Mouse (Mus musculus) thymus, postnatal 36 days (tissue): ENCODE measurements around the gene Krtap14.

ENCODE experiments used
- DNase-seq, 2 experiments: peaks; one replicate each; pipeline ENCODE4 v3.0.0; 2022; ENCODE audit warnings: mixed read lengths in 2 of 2

Krtap14 gene

DNA sequence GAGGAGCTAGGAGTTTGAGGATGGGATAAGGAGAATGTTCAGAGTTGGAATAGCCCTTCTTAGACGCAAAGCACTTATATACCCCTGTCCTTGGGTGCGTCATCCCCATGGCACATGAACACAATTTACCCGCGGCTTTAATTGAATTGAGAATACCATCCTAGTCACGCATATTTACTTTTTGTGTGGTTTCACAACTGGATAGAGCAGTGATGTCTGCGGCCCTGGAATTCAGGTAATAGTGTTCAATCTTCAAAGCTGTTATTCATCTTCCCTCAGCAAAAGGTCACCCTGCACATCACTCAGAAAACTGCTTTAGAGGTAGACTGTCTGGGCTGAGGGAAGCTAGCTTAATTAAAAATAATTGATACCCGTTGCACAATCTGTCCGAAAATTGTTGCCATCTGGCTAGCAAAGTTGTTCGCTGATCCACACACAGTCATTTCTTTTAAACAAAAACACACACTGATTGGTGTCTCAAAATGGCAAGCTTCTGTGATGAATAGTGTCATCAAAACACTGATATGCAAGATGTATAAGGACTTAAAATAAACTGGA lies at the start of gene Krtap14:
TSS of gene Krtap14 (minus strand) at position 51 of the 558 bp plus-strand sequence.
- no peak for DNase-seq

DNA sequence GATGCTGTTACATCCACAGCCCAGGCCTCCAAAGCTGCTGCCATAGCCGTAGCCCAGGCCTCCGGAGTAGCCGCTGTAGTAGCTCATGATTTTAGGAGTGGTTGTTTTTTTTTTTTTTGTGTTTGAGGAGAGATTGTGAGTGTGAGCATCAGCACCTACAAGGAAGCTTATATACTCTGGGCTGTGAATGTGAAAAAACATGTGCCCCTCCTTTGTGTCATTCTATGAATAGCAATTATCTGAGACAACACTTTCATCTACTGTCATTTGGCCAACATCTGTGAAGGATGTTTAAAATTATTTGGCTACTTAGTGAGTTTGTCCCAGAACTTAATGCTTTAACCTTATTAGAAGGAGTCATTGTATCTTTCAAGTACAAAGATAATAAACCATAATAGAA lies 48.2 kb upstream of the Krtap14 start, which contains the start of gene Krtap19-2:
TSS of gene Krtap19-2 (minus strand) at position 101 of the 400 bp plus-strand sequence.
- no peak for DNase-seq

DNA sequence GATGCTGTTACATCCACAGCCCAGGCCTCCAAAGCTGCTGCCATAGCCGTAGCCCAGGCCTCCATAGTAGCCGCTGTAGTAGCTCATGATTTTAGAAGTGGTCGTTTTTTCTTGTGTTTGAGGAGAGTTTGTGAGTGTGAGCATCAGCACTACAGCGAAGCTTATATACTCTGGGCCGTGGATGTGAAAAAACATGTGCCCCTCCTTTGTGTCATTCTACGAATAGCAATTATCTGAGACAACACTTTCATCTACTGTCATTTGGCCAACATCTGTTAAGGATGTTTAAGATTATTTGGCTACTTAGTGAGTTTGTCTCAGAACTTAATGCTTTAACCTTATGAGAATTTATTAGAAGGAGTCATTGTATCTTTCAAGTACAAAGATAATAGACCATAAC lies 43.4 kb upstream of the Krtap14 start, which contains the start of gene Krtap19-1:
TSS of gene Krtap19-1 (minus strand) at position 101 of the 400 bp plus-strand sequence.
- DNase-seq, result no peak

DNA sequence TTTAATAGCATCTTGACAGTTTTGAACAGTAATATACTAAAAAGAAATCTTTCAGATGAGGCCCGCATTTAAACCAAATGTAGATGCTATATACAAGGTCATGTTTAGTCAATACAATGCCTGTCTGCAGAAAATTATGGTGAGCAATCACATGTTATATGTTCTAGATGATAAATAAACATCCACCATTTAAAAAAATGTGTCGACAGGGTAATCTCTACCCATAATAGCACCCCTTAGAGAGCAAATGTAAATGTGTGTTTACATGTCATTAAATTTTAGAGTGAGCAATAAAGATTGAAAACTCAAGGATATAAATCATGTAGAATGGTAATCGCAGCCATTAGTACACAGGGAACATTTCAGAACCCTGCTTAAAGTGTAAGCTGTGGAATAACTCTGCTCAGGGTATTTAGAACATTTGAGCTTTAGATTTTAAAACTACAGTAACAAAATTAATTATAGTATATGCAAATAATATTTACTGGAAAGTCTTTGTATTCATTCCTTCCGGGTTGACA lies 39.0 kb upstream of the Krtap14 start:
- no peak for DNase-seq

DNA sequence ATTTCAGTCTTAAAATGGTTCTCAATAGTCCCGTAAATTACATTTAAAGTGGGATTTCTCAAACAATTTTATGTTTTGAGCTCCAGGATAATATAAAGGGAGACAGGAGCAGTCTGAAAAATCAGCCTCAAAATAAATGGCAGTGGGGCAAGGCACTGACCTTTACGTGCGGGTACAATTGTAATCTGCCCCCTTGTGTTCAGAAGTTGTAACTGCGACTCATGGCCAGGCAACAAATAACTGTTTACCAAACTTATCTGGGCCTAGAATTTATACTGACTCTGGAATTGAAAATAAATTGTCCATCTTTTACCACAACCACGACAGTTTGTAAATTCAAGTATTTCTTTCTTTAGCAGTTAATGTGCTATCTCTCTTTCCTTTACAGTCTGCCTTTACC lies 25.5 kb upstream of the Krtap14 start:
- no peak for DNase-seq

DNA sequence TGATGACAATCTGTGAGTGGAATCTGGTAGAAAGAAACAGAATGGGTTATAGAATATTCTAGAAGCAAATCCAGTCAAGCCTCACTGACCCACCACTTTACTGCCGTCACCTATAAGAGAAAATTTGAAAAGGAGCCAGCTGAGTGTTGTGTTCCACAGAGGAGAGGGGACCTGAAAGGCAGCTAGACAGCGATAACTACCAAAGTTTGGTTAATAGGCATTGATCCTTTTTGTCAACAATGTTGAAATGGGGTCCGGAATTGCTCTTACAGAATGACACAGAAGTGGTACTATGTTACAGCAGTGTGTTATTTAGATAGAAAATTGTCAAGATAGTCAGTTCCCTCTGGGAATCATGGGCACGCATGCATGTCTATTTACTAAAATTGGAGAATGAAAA lies 22.6 kb upstream of the Krtap14 start:
- DNase-seq, result no peak

DNA sequence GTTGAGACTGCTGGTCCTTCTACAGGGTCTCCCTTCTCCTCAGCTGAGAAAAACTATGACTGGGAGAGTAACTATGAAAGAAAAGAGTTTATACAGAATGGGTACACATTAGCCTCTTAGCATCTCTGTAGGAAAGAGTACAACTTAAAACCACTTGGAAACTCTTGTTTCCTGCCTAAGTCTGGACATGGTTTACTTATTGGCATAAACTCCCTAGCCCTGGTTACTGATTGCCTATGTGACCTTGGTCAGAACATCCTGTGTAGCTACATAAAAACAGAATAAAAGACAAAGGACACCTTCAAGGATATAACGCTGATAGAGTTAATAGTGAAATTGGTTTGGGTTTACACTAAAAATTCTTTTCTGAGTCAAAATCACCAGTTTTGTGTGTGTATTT lies 21.4 kb upstream of the Krtap14 start:
- no peak for DNase-seq

DNA sequence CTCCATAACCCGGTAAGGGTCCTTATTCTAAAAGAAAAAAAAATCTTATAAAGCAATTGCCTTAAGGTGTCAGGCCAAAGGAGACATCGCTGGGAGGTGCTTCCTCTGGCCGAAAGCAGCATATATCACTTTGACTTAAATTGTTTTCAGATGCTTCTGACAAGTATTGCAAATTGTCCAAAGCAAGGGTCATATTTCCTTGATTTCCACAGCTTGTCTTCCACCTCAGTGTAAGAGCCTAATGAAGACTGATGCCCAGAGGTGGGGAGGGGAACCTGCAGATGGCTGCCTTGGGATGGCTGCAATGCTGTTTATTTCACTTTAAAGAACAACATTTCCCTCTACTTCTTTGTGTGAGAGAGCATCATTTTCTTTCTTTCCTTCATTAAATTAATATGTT lies 1.0 kb upstream of the Krtap14 start:
- DNase-seq, result no peak

DNA sequence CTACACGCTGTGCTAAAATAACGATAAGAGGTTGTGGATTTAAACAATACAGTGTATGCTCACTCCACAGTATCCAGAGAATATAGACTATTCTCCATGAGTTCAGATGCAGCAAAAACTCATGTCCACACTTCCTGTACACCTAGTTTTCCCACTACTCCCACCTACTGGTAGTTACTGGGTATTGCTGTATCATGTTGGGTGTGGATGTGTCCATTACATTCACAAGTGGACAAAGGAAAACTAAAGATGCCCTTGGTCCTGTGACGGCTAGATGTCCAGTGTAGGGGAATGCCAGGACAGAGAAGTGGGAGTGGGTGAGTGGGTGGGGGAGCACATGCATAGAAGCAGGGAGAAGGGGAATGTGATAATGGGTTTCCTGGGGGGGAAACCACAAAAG lies 2.2 kb downstream of the Krtap14 start:
- DNase-seq, result no peak

DNA sequence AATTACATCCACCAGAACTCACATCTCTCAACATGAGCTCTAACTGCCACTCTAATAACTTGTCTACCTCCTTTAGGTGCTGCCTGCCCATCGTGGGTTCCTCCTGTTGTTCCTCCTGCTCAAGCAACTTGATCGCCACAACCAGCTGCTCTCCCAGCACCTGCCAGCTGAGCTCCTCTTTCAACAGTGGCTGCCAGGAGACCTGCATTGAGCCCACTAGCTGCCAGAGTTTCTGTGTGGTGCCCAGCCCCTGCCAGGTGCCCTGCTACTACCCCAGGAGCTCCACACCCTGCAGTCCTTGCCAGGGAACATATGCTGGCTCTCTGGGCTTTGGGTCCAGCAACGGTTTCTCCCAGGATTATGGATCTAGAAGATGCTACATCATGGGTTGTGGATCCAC lies 5.9 kb downstream of the Krtap14 start, which contains the start of gene Krtap15:
TSS of gene Krtap15 (plus strand) at position 150 of the 400 bp plus-strand sequence.
- DNase-seq, result no peak

DNA sequence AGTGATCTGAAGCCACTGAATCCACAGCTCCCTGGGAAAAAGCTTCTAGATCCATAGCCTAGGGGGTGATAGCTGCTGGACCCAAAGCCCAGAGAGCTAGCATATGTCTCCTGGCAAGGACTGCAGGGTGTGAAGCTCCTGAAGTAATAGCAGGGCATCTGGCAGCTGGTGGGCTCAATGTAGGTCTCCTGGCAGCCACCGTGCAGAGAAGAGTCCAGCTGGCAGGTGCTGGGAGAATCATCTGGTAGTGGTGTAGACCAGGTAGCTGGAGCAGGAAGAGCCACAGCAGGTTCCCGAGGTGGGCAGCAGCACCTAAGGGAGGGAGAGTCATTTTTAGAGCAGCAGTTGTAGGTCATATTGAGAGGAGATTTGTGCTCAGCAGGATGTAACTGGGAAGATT lies 14.1 kb downstream of the Krtap14 start, which contains the start of gene Gm20741:
TSS of gene Gm20741 (minus strand) at position 394 of the 400 bp plus-strand sequence.
- no peak for DNase-seq

DNA sequence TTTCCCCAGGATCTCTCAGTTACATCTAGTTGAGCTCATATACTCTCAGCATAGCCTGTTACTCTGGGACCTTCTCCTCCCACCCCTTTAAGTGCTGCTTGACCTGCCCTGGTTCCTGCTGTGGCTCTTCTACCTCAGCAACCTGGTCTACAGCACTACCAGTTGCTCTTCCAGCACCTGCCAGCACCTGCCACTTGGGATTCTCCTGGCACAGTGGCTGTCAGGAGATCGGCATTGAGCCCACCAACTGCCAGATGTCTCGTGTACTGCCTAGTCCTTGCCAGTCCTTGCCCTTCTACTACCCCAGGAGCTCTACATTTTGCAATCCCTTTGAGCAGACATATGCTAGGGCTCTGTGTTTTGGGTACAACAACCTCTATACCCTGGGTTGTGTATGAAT lies 39.2 kb downstream of the Krtap14 start:
- no peak for DNase-seq

DNA sequence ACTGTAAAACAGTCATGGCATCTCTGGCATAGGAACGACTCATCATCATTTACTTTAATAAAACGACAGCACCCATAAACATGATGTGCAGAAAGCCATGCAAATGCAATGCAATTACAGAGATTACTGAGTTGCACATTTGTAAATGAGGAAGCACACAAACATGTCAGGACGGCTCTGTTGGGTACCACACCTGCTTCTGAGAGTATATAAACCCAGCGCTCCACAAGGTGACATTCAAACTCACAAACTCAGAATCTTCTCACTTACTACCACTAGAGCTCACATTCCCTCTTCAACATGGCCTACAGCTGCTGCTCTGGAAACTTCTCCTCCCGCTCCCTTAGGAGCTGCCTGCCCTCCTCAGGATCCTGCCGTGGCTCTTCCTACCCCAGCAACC lies 48.3 kb downstream of the Krtap14 start, which contains the start of gene Gm5965:
TSS of gene Gm5965 (plus strand) at position 301 of the 400 bp plus-strand sequence.
- DNase-seq, result no peak

DNA sequence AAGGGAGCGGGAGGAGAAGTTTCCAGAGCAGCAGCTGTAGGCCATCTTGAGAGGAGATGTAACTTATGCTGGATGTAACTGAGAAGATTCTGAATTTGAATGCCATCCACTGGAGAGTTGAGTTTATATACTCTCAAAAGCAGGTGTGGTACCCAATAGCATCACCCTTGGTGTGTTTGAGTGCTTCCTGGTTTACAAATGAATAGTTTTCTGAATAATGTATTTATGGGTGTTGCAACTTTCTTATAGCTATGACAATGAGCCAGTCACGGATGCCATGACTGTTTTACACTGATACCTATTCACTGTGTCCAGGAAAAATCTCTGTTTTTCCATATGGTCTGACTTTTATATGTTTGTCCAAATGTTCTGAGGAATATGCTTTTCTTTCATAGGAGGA lies 51.8 kb downstream of the Krtap14 start, which contains the start of gene 2310057N15Rik:
TSS of gene 2310057N15Rik (minus strand) at position 101 of the 400 bp plus-strand sequence.
- DNase-seq, result no peak
